Mouse (Mus musculus): ENCODE data around the gene Unc13a.

Gene Unc13a

DNA sequence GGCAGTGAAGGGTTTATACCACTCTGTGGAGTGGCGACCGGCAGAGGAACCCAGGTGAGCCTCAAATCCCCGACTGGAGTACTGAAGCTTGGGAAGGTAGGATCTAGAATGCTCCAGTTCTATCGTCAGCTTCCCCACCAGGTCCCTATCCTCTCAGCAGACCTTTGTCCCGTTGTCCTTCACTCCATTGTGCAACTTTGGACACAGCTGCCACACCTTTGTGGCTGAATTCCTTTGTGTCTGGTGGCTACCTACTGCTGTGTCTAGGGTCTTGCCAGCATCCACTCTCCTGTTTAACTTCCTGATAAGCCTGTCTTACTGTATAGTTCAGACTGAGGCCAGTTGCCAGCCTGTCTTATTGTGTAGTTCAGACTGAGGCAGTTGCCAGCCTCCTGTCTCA lies 59.4 kb downstream of the Unc13a start:
- DNase-seq = no peak

DNA sequence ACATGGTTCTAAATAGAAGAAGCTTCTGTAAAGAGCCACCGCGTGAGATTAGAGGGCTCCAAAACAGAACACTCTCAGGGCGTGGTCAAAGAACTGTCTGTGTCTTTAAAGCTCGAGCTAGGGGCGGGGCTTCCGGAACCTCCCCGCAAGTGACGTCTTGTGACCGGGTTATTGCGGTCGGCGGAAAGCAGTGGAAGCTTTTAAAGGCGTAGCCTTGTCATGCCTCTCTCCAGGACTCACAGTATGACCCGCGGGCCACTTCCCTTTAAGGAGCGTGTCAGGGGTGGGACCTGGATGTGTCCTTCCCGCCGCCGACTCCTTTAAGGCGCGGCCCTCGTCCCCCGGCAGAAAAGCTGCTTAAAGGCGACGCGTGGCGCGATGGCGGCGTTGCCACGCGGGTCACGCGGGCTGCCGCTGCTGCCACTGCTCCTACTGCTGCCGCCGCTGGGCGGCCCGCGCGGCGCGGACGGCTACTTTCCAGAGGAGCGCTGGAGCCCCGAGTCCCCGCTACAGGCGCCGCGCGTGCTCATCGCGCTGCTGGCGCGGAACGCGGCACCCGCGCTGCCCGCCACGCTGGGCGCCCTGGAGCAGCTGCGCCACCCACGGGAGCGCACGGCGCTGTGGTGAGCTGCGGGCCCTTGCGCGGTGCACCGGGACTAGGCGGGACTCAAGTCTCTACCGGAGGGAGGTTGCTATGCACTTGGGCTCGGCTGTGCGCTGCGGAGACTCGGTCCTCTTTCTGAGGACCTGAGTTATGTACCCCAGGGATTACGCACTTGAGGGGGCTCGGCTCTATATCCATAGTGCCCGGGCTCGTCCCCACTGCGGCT lies 60.5 kb downstream of the Unc13a start, which contains the start of gene Colgalt1:
Gene Colgalt1, plus strand, starts transcription at position 177 of the 830 bp plus-strand sequence.
- peak; percentile 97 for DNase-seq

DNA sequence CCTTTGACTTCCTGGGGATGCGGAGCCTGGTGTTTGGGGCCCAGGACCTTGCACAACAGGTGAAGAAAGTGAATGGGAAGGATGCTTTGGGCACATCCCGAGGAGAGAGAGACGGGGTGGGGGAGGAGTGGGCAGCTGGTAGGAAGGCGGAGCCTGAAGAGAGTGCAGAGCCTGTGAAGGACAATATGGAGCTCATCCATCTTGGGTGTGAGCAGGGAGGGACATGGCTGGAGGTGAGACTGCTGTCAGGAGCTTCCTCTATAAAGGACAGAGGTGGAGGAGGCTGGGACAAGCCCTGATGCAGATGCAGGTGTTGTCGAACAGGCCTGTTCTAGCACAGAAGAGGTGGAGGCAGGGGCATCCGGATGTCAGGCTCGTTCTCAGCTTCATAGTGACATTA lies 67.5 kb downstream of the Unc13a start:
- no peak for DNase-seq

DNA sequence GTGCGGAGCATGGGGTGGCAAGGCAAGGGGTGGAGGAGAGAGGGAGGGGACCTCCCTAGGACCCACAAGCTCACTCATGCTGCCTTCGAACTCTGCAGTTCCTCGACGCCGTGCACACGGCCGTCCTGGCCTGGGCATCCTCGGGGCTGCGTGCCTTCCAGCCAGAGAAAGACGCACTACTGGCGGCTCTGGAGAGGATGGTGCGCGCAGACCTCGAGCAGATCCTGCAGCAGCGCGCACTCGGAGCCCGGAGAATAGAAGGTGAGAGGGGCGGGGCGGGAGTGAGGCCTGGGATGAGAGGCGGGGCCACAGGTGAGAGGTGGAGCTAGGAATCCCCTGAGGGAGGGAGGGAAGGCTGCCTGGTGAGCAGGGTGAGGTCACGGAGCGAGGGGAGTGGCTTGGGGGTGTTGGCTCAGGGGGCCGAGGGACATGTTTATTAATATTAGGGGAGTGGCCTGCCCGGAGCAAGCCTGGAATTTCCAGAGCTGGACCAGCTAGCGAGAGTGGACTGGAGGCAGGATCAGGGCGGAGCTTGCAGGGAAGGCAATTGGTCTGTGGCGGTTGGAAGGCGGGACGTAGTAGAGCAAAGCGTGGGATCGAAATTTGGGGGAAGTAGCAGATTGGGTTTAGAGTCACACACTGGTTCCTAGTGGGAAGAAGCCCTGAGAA lies 68.8 kb downstream of the Unc13a start:
- peak; percentile 84 for DNase-seq

DNA sequence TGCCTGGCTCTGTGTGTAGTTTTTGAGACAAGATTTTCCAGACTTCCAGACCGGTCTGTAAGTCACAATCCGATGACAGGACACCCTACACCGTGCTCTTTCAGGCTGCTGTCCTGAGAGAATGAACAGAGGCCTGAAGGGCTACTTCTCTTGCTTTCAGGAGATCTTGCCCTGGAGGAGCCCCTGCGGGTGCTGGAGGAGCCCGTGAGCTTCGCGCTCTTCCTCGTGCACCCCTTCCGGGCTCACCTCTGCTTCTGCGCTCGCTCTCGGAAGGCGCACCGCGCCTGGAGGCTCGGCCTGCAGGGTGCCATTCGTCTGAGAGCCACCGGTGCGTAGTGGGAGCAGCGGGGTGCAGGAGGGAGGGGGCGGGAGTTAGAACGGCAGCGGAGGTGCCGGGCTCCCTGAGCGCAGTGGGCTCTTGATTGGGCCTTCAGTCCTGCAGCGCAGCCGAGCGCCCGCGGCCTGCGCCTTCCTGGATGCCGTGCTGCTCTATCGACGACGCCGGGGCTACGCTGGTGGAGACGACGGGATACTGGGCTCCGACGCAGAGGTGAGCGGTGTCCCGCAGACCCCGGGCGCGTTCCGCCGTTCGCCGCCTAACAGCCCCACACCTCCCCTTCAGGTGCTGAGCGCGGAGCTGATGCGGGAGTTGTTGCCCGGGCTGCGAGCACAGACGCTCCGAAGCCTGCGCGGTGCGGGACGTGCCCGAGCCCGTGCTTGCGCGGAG lies 69.5 kb downstream of the Unc13a start:
- no peak for DNase-seq

DNA sequence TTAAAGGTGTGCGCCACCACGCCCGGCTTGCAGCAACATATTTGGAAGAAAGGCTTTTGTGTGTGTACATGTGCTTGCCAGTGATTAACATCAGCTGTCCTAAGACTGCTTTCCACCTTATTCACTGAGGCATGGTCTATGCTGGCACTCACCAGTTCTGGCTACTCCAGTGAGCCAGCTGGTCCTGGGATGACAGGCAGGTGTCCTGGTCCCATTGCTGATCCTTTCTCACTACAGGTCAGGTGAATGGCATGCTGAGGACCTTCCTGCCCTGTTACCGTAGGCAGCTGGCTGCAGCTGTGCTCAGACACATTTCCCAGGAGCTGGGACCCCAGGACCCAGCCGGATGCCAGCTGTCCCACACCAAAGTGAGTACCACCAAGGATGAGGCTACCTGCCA lies 72.7 kb downstream of the Unc13a start:
- DNase-seq = no peak

DNA sequence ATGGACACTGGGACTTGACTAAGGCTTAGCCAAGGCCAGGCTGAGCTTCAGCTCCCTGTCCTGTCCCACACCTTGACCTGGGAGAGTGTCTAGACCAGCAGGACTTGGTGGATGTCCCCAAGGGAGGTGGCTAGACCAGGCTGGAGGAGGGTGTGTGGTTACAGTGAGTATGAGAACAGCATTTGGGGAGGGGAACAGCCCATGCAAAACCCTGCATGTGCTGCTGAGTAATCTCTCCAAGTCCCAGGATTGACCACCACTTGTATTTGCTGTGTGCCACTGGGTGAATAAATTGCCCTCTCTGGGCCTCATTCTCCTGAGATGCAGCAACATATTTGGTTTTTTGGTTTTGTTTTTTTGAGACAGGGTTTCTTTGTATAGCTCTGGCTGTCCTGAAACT lies 73.2 kb downstream of the Unc13a start:
- no peak for DNase-seq

DNA sequence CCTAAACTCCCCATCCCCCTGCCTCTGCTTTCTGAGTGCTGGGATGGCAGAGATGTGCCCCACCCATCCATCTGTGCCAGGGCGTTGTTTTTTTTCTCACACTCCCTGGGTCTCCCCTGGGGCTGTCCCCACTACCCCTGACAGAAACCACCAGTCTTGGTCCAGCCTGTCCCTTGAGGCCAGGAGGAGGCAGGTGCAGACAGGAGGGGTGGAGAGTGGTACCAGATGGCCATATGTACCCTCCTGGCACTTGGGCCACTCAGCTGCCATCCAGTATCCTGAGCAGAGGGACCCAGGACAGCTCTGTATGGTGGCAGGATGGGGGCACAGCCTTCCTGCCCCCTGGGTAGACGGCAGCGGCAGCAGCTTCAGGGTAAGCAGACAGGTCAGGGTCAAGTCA lies 74.1 kb downstream of the Unc13a start, which contains the start of gene Fam129c:
Gene Fam129c, plus strand, starts transcription at position 198 of the 400 bp plus-strand sequence.
- no peak for DNase-seq

DNA sequence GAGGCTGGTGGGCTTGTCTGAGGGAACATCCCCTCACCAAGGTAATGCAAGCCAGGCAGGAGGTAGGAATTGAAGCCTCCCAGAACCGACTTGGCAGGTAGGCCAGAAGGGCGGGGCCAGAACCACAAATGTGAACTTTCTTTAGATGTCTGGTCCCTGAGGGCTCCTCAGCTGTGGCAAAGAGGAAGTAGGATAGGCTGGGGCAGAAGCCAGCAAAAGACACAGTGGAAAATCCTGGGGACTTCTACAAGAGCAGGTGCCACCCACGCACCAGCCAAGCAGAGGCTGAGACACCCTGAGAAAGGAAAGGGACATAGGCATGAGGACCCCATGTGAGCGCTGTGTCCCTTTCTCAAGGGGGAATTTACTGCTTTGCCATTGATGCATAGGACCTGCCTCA lies 74.8 kb downstream of the Unc13a start:
- no peak for DNase-seq

DNA sequence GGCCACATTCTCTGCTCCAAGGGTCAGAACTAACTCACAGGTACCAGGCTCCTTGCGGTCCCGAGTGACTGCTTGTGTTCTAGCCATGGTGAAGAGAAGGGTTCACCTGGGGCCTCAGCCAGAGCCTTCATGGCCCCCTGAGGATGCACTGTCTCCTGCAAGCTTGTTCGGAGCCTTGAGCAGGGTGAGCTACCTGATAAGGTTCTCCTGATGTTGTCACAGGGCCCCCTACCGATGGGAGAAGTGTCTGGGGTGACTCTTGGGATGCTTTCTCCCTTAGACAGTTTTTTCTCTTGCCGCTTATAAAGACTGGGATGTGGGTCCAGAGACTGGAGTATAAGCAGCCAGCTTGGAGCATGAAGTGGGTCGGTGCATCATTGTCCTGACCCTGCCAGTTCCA lies 75.2 kb downstream of the Unc13a start:
- DNase-seq = no peak

DNA sequence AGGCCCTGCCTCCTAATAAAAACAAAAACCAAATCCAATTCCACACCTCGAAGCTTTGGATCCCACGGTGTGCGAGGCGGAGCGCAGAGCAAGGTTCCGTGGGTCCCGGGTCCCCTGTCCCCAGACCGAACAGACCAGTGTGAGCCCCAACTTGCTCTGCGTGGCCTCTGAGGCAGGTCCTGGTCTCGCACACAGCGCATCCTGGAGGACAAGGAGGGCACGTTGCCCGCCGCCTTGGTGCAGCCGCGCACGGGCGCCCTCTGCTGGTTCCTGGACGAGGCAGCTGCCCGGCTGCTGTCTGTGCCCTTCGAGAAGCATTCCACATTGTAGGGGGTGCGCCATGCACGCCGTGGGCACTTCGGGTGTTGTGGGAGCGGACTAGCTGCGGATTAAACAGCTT lies 75.7 kb downstream of the Unc13a start:
- DNase-seq = peak; percentile 94

DNA sequence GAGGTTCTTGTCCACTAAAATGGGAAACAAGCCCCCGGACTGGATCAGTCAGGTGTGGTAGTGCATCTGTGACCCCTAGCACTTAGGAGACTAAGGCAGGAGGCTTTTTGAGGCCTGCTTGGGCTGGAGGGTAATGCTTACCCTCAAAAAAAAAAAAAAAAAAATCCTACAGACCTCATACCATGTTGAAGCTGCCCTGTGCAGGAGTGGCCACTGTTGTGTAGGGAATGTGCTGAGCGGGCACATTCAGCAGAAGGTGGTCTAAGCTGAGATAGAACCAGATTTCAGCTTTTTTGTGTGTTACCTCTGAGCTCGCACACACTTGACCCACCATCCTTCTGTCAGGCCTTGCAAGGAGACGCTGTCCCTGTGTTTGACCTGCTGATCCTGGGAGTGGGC lies 77.2 kb downstream of the Unc13a start:
- DNase-seq = no peak

DNA sequence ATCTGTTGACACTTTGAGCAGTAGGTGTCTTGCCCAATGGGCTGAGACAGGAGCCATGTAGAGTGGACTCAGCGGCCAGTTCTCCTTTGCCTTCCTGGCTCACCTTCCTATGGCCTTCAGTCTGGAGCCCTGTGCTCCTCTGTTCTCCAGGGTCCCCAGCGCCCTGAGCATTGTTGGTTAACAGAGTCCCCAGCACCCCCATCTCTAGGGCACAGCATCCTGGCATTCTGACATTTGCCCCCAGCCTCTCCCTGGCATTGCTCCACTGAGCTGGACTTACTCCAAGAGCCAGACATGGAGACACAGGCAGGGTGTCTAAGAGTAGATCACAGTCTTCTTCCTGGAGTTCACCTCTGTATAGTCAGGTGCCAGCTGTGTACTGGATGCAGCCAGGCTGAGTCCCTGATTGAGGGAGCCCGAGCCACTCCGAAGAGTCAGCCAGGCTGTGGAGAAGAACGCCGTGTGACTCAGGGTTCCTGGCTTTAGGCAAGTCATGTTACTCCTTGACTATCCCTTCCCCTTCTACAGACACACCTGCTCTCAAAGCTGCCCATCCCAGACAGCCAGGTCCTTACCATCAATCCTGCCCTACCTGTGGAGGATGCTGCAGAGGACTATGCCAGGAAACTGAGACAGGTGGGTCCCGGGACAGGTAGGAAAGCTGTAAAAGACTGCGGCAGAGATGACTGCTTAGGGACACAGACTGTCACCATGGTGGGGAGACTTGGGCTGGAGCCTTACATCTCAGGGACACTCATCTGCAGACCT lies 77.8 kb downstream of the Unc13a start:
- DNase-seq = no peak

DNA sequence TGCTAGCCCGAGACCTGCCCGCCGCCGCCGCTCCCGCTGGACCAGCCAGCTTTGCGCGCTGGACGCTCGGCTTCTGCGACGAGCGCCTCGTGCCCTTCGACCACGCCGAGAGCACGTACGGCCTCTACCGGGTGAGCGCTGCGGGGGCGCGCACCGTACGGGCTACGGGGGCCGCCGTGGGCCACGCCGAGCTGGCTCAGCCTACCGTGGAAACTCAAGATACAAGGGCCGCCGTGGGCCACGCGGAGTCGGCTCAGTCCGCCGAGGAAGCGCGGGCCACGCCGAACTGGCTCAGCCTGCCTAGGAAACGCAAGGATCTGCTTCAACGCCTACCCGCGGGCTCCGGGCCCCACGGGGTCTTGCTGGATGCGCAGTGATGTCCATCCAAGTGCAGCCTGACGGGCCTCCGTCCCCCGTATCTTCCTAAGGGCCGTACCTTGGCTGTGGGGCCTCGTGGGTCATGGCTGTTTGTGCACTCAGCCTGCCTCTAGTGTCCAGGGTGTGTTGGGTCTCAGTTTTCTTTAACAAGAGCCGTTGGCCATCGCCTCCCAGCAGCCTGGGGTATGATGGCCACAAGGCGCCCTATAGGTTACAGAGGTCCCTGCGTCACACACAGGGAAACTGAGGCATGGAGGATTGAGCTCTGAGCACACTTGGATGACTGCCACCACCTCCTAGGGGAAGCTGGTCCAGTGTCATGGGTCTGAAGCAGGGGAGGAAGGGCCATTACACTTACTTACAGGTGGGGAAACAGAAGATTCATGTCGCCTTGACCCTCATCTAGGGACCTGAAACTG lies 79.0 kb downstream of the Unc13a start:
- peak; percentile 67 for DNase-seq

DNA sequence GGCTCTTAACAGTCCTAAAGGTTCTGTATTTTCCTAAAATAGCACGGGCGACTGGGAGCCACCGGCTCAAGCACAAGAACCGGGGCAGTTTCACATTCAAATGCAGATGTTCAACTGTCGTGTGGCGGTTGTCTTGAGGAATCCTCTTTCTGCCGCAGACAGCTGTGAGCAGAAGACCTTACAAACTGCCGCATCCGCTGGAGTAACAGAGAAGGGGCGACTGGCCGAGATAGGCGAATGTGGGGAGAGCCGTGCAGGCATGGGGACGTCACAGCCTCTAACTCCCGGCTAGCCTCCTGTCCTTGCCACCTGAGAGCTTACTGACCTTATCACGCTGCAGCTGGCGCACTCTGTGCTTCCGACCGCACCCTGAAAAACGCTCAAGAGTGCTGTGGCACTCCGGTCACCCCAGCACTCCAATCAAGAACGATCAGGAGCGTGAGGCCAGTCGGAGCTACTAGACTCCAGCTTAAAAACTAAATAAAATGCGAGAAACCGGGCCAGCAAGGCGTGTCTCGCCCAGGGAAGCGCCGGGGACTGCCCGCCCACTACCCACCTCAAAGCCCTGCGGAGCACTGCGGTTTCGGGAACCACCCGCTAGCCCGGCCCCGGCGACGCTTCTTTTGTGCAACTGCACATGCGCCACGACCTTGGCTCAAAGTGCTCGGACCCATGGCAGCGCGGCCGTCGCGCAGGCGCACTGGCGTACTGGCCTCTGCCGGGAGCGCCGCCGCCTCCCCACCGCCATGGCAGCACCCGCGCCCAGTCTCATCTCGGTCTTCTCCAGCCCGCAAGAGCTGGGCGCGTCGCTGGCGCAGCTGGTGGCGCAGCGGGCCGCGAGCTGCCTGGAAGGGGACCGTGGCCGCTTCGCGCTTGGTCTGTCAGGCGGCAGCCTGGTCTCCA lies 79.8 kb downstream of the Unc13a start, which contains the start of gene Pgls:
Gene Pgls, plus strand, starts transcription at position 706 of the 903 bp plus-strand sequence.
- DNase-seq = peak; percentile 96

DNA sequence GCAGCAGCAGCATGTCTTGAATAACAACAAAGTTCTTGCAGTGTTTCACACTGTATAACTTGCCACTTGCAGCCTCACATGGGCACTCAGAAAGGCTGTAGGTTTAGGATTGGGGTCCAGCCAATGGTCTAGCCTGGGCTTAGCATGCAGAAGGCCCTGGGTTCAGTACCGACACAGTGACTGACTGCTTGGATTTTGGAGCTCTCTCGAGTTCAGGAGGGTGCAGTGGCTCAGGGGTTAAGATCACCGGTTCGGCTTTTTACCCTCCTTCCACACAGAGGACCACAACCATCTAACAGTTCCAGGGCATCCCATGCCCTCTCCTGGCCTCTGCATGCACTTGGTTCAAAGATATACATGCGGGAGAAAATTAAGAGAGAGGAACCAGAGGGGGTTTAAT lies 80.5 kb downstream of the Unc13a start:
- DNase-seq = no peak

DNA sequence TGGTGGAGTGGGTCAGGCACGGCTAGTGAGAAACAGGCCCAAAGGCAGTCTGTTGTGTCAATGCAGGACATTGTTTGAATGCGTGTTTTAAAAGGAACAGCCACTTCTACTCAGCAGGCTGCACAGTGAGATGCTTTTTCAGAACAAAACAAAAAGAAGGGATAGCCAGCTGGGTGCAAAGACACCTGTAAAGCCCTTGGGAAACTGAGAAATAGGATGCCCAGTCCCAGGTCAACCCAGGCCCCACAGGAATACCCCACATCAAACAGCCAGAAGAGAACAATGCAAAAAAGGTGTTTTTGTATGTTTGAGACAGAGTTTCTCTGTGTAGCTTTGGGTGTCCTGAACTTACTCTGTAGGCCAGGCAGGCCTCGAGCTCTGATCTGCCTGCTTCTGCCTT lies 82.8 kb downstream of the Unc13a start:
- no peak for DNase-seq

DNA sequence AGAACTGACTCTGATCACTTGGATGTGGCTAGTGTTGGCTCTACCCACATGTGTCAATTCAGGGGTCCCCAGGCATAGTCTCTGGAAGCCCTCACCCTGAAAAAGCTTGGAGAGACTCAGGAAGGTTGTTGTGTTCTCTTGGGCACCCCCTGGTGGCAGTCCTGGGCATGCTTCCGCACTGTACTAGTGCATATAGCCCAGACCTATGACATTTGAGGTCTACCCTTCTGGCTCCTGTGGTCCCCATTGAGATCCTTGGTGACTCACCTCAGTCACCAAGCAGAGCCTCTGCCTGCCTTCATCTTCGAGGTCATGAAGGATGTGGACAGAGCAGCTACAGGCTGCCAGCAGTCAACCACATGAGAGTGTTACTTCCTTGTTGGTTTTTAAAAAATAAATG lies 84.7 kb downstream of the Unc13a start:
- DNase-seq = peak; percentile 61

DNA sequence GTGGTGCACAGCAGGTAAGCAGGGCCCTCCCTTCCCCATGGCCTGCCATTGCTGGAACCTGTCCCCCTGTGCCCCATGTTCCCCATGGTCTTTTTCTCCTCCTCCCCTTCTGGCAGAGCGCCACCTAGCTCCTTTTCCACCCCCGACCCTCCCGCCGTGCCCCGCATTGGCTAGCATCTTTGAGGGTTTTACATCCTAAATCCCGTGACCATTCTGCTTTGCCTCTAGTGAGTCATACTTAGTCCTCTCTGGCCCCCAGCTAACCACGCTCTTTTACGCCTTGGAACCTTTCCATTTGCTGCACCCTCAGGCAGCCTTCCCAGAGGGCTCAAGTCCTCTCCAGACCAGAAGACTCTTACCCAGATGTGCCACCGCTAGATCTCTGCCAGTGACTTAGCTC lies 91.4 kb downstream of the Unc13a start:
- no peak for DNase-seq

DNA sequence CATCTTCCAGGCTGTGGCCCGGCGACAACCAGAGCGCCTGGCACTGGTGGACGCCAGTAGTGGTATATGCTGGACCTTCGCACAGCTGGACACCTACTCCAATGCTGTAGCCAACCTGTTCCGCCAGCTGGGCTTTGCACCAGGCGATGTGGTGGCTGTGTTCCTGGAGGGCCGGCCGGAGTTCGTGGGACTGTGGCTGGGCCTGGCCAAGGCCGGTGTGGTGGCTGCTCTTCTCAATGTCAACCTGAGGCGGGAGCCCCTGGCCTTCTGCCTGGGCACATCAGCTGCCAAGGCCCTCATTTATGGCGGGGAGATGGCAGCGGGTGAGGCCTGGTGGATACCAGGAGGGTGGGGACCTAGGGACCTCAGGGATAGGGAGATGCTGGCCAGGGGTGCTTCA lies 92.1 kb downstream of the Unc13a start:
- no peak for DNase-seq

DNA sequence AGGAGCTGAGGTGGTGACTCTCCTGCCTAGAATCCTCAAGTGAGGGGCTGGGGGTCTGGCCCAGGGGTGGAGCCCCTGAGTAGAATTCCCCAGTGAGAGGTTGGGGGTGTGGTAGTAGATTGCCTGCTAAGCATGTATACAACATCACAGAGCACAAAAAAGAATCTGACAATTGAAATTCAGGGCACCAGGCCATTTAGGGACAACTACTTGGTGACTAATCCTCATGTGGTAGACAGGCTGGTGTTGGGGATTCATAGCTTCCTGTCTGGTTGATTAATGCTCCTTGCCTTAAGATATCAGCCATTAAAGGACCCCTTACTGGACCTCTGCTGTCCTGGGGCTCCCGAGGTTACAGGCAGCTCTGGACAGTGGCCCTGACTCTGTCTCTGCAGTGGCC lies 92.5 kb downstream of the Unc13a start:
- no peak for DNase-seq

All from lung, postnatal 14 days (tissue).